17 mouse cellular contexts compared by ENCODE assay signal in genomic region chr14:28512805-28513590, GRCm38 (mm10). TPM values are rescaled to one million over a fixed set of nuclear protein-coding genes. Genes with fewer than 3 reads are reported as not detected.
DNase-seq lines count a peak whose midpoint lies in the region; ATAC-seq and TF ChIP-seq lines count a peak whose summit lies in the region.
"Had no signal": no experiment of that assay in that cellular context is flagged by ENCODE, and none has a peak within 500 bp of the region (broad histone marks: within the 10 kb centered on the region; RNA-seq: fewer than 3 reads in every experiment).

No protein-coding gene starts in this region.

- H3K4me2 ChIP-seq in liver, postnatal 0 days (ENCODE audit: low read depth, low read length) = no peak overlapping the region
- H3K4me2 ChIP-seq: liver, embryonic 15.5 days had no signal

- TF ChIP-seq POLR2A in embryonic fibroblast, embryonic 13.5 days (IDR thresholded peaks at IDR 0.05; ENCODE audit: low read depth, low read length) = no peak

- H3K9me3 ChIP-seq in limb, embryonic 10.5 days (replicated peaks) = no peaks in the 10 kb centered on the region
- H3K9me3 ChIP-seq in liver, postnatal 0 days (ENCODE audit: low read length) = no peaks in the 10 kb centered on the region
- H3K9me3 ChIP-seq: forebrain, embryonic 10.5 days; liver, embryonic 15.5 days had no signal

- TF ChIP-seq EP300 in liver, postnatal 0 days (IDR thresholded peaks at IDR 0.05; ENCODE audit: low read depth) = no peak

- no peak for TF ChIP-seq CTCF in embryonic fibroblast, embryonic 13.5 days (IDR thresholded peaks at IDR 0.05; ENCODE audit: borderline replicate concordance, insufficient read depth, low read length)
- TF ChIP-seq CTCF in liver, postnatal 0 days (IDR thresholded peaks at IDR 0.05; ENCODE audit: low read depth) = no peak

- WGBS in limb, embryonic 10.5 days = 83% methylated on average over 5 of the region's 5 CpGs
- WGBS in liver, postnatal 0 days (ENCODE audit: insufficient replicate concordance) = 72% methylated on average over 5 of the region's 5 CpGs

- H3K36me3 ChIP-seq in limb, embryonic 10.5 days = peaks cover 79% of the 10 kb centered on the region
- no peaks in the 10 kb centered on the region for H3K36me3 ChIP-seq in liver, postnatal 0 days (replicated peaks; ENCODE audit: insufficient read depth, low read length)
- H3K36me3 ChIP-seq: liver, embryonic 15.5 days had no signal

- H3K4me1 ChIP-seq in embryonic fibroblast, embryonic 13.5 days (ENCODE audit: control insufficient read depth, insufficient read depth, low read length) = 0 out of 2 replicates have a peak, but pooled peaks cover 4% of the 10 kb centered on the region
- peaks cover 64% of the 10 kb centered on the region for H3K4me1 ChIP-seq in limb, embryonic 10.5 days
- H3K4me1 ChIP-seq in liver, postnatal 0 days (ENCODE audit: insufficient read depth) = no peaks in the 10 kb centered on the region
- H3K4me1 ChIP-seq: liver, embryonic 15.5 days had no signal

- H3K27me3 ChIP-seq in limb, embryonic 10.5 days (ENCODE audit: low read depth, poor library complexity, severe bottlenecking) = 0 out of 2 replicates have a peak, but pooled peaks cover 6% of the 10 kb centered on the region
- H3K27me3 ChIP-seq in liver, postnatal 0 days (ENCODE audit: insufficient read depth, low read length) = peaks cover 60% of the 10 kb centered on the region

- H3K27ac ChIP-seq in embryonic fibroblast, embryonic 13.5 days (ENCODE audit: insufficient read depth, low read length) = no peak overlapping the region
- H3K27ac ChIP-seq in limb, embryonic 10.5 days = no peak overlapping the region
- H3K27ac ChIP-seq in liver, postnatal 0 days (ENCODE audit: low read depth) = no peak overlapping the region
- H3K27ac ChIP-seq: forebrain, embryonic 10.5 days; liver, embryonic 15.5 days had no signal

- H3K4me3 ChIP-seq in embryonic fibroblast, embryonic 13.5 days (ENCODE audit: insufficient read depth, low read length) = peak overlapping the region; percentile 9
- peak overlapping the region; percentile 91 for H3K4me3 ChIP-seq in limb, embryonic 10.5 days
- H3K4me3 ChIP-seq in liver, postnatal 0 days (ENCODE audit: low read depth, low read length) = no peak overlapping the region
- H3K4me3 ChIP-seq: liver, embryonic 15.5 days had no signal

- DNase-seq in heart, adult 11 months = peak; percentile 82
- no peak for DNase-seq in heart, adult 8-10 months (ENCODE audit: low spot score)
- peak; percentile 44 for DNase-seq in ES-CJ7 (ENCODE audit: low read depth, low spot score)
- peak; percentile 27 for DNase-seq in limb, embryonic 10.5 days (ENCODE audit: low spot score)
- no peak for DNase-seq in liver, postnatal 0 days
- no peak for DNase-seq in liver
- DNase-seq: adrenal gland, postnatal 36 days; cerebellum, adult 9-11 months; embryo, embryonic 11 days; kidney, postnatal 14 days; lung, postnatal 14 days; thymus, postnatal 36 days had no signal

- H3K9ac ChIP-seq in liver, postnatal 0 days (replicated peaks) = no peak overlapping the region
- H3K9ac ChIP-seq: liver, embryonic 15.5 days had no signal

- ATAC-seq in liver, postnatal 0 days = no peak
- no peak for ATAC-seq in frontal cortex, adult (ENCODE audit: low TSS enrichment)

RNA-seq across cellular contexts. Expression of gene Wnt5a, which starts 8.4 kb away (rescaled TPM):
- 10 to 100 TPM; 12.1 to 14.7 (median 13.0) TPM for total RNA-seq in heart, adult 8-10 months (2022)
- polyA plus RNA-seq in embryonic fibroblast, embryonic 13.5 days (2011; ENCODE audit: insufficient read length, low read depth, missing spikeins) = 90.9 and 112 TPM in 2 replicates
- 64.8 and 91.9 TPM in 2 replicates for polyA plus RNA-seq in limb, embryonic 10.5 days (2016; fragmentation: Nextera tagmentation; extraction: Ambion mirVana)
- 0.14 and 0.37 TPM in 2 replicates for polyA plus RNA-seq in liver, postnatal 0 days (2015; fragmentation: Nextera tagmentation; extraction: Ambion mirVana)
- total RNA-seq: neutrophil, adult 5-6 weeks had no signal

Comparison
In these comparisons a context has a peak if more than half of its experiments do, and no peak if none do; other contexts are left out.
1. DNase-seq: peak in heart, adult 11 months (single experiment), ES-CJ7 (single experiment) and limb, embryonic 10.5 days (single experiment); none in heart, adult 8-10 months (single experiment), liver, postnatal 0 days (single experiment) and liver (single experiment).
2. RNA of gene Wnt5a, which starts 8.4 kb away (polyA plus RNA-seq): 90.9 to 112 TPM in embryonic fibroblast, embryonic 13.5 days and 64.8 to 91.9 TPM in limb, embryonic 10.5 days; 0.14 to 0.37 TPM in liver, postnatal 0 days; every median in the first group is over 10 times any median in the second.